Mouse (Mus musculus) neural tube, embryonic 13.5 days (tissue): ENCODE measurements around the gene Slc11a2. TPM values are rescaled to one million over a fixed set of nuclear protein-coding genes. Genes with fewer than 3 reads are reported as not detected.

Source experiments
- polyA plus RNA-seq: library from polyadenylated mRNA; unstranded; fragments of >200 nt; fragmentation: Nextera tagmentation; extraction: Ambion mirVana; gene quantifications from 2 replicates; pipeline ENCODE4 v1.2.1, GENCODE M21; 2015

Gene Slc11a2
- polyA plus RNA-seq, 1 experiment from 2014 or later = 23.4 TPM

Other genes with a start within 250 kb of the Slc11a2 start
- 14.8 and 17.7 TPM in 2 replicates for gene Atf1, start 197.3 kb downstream of the Slc11a2 start, polyA plus RNA-seq
- not detected in 2 replicates for gene Tmprss12, start 144.2 kb downstream of the Slc11a2 start, polyA plus RNA-seq
- 4.6 and 5.1 TPM in 2 replicates for gene Mettl7a1, start 120.9 kb downstream of the Slc11a2 start, polyA plus RNA-seq
- gene Mettl7a3, start 90.1 kb downstream of the Slc11a2 start, polyA plus RNA-seq = 1.9 and 2.0 TPM in 2 replicates
- 2.3 and 2.6 TPM in 2 replicates for gene Methig1, start 71.9 kb downstream of the Slc11a2 start, polyA plus RNA-seq
- gene Mettl7a2, start 71.9 kb downstream of the Slc11a2 start, polyA plus RNA-seq = not detected in 2 replicates
- gene Higd1c, start 60.5 kb downstream of the Slc11a2 start, polyA plus RNA-seq = 3.1 and 3.2 TPM in 2 replicates
- gene Gm5475, start 2.9 kb downstream of the Slc11a2 start, polyA plus RNA-seq = 0.10 TPM in 1 of 2 replicates, not detected in the other
- 54.0 and 57.9 TPM in 2 replicates for gene Letmd1, start 44.0 kb upstream of the Slc11a2 start, polyA plus RNA-seq
- 39.1 and 43.8 TPM in 2 replicates for gene Csrnp2, start 70.4 kb upstream of the Slc11a2 start, polyA plus RNA-seq
- gene Tfcp2, start 126.9 kb upstream of the Slc11a2 start, polyA plus RNA-seq = 35.4 and 36.8 TPM in 2 replicates
- gene Pou6f1, start 174.9 kb upstream of the Slc11a2 start, polyA plus RNA-seq = 38.8 and 41.6 TPM in 2 replicates
- 161 and 162 TPM in 2 replicates for gene Dazap2, start 190.3 kb upstream of the Slc11a2 start, polyA plus RNA-seq
- gene Smagp, start 211.9 kb upstream of the Slc11a2 start, polyA plus RNA-seq = 3.1 and 4.1 TPM in 2 replicates
- 2.8 and 3.7 TPM in 2 replicates for gene Bin2, start 244.5 kb upstream of the Slc11a2 start, polyA plus RNA-seq